Mouse (Mus musculus) kidney, postnatal 14 days (tissue): ENCODE results near the gene Evl.

Experiments used
- DNase-seq: peaks from one replicate; pipeline ENCODE4 v3.0.0; 2022; ENCODE audit warnings: mixed read lengths

The Evl gene

DNA sequence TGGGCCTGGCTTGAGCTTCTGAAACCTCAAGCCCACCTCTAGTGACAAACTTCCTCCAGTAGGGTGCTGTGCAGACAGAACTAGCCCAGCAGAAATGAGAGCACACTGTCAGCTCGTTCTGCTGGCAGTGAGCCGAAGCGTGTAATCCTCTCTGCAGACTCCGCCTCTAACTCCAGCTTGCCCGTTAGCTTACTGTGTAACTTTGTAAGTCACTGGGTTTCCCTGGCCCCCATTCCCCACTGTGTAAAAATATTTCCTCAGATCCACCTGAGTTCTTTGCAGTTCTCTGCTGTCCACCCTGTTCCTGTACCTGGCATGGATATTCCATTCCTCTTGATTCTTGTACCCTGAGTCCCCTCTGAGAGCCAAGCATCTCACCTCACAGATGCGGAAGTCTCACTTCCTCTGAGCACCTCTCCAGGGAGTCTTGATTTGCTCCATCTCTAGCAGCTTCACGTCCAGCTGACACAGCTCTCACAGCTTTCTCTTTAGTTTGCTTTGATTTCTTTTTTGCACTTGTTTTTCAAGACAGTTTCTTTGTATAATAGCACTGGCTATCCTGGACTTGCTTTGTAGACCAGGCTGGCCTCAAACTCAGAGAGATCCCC is 96.6 kb downstream of the Evl start:
- DNase-seq = peak; percentile 83

GRCm38 (mm10) chr12:108653358-108654335 is 99.1 kb downstream of the Evl start:
- DNase-seq = peak; percentile 63

GRCm38 (mm10) chr12:108657350-108657749 is 102.8 kb downstream of the Evl start:
- peak; percentile 63 for DNase-seq

DNA sequence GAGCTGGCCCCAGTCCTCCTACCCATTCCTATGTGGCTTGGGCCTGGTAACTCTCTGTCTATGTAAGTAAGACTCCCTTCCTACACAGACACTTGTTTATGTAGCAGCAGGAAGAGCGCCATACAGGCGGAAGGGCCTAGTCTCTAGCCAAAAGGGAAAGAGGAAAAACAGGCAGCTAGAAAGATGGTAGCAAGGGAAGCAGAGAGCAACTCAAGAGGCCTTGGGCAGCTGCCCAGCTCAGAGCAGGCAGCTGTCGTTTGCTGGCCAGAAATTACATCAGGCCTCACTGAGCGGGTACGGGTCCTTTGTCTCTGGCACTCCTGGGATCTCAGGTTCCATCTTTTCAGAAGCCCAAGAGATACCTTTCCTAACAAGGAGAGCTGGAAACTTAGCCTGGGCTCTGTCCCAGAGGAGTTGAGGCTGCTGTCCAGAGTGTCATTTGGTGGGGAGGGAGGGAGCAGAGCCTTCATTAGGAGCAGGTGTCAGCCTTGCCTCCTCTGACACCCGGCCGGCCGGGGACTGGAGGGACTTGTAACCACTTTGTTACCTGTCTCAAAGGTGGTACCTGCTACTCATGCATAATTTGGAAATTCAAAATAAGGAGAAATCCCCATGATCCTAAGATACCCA is 114.2 kb downstream of the Evl start:
- DNase-seq = no peak

- no peak for DNase-seq
These were observed 117.0 kb downstream of the Evl start for GRCm38 (mm10) chr12:108671541-108671940.

GRCm38 (mm10) chr12:108672908-108673307 is 118.4 kb downstream of the Evl start:
- no peak for DNase-seq

DNA sequence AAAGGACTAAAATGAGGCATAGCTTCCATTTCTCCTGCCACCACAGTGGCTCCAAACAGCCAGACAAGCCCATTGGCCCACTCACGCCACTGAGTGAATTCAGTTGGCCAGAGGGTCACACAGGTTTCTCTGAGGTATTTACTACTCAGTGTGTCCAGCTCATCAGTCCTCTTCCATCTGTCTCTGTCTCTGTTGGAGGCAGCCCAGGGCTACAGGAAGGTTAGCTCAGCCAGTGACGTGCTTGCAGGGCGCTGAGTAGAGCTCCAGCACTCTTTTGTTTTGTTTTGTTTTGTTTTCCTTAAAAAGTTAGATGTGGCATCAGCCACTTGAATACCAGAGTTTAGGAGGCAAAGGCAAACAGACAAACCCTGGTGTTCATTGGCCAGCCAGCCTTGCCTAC is 119.0 kb downstream of the Evl start:
- no peak for DNase-seq

DNA sequence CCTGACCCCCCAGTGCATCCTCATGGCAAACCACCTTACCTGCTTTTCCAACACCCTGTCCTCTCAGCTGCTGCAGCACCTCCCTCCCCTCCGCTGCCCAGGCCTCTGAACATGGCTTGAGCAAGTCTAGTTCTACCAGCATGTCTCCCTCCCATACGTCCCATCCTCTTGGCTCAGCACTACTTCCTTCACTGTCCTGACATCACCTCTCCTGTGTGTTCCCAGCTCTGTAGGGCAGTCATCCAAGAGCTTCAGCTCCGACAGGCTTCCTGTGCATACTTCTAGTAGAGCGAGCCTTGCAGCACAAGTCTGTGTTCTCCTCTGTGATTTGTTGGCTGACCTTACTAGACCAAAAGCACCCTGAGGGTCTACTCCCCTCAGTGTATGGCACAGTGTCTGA is 120.0 kb downstream of the Evl start:
- peak; percentile 83 for DNase-seq

DNA sequence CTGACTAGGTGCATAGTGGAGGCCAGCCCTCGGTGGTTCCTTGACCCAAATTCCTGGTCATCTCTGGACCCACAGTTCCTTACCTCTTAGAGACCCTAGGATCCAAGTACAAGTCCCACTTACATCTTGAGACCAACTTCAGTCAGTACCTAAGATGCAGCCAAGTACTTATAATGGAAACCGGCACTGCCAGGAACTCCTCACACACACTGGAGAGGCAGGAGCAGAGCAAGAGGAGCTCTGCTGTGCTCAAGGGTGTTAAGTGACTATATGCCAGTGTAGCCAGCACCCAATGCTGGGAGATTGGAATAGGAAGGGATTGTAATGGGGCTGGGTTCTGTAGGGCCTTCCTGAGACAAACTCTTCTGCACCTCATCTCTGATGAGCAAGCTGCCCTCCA is 120.4 kb downstream of the Evl start:
- DNase-seq = no peak

GRCm38 (mm10) chr12:108675614-108676401 is 121.3 kb downstream of the Evl start:
- DNase-seq = peak; percentile 81

GRCm38 (mm10) chr12:108677116-108677515 is 122.6 kb downstream of the Evl start:
- no peak for DNase-seq

- no peak for DNase-seq
These were observed 123.8 kb downstream of the Evl start for GRCm38 (mm10) chr12:108678366-108678765.

GRCm38 (mm10) chr12:108680861-108681260 is 126.3 kb downstream of the Evl start:
- no peak for DNase-seq

GRCm38 (mm10) chr12:108682240-108683023 is 127.9 kb downstream of the Evl start:
- DNase-seq = peak; percentile 53

DNA sequence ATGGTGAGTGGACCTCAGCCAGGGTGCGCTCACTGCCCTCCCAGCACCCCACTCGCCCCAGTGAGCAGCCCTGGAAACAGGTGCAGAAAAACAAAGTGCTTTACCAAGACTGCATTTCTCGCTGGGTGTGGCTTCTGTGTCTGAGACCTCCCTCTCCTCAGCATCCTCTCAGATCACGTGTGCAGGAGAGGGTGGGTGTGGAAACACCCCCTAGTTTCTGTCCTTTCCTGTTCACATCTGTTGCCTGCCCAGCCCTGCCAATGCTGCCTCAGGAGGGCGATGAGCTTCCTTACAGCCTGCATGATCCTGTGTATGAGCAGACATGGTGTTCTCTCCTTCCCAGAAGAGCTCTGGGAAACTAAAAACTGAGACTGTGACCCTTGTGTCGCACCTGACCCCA is 131.9 kb downstream of the Evl start:
- peak; percentile 44 for DNase-seq

DNA sequence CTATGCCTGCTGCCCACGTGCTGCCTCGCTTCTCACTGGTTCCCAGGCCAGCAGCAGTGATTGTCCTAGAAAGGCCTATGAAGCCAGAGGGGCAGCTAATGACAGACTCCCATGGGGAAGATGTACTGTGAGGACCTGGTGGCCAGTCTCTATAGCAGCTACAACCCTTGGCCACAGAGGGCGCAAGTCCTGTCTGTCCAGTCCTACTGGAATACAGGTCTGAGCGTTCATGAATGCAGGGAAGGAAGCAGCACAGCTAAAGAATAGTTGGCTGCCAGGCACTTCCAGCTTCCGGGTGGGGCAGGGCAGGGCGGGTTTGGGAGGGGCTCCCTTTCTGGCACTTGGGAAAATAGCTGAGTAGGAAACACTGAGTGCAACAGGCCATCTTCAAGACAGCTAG is 132.4 kb downstream of the Evl start:
- DNase-seq = peak; percentile 53

DNA sequence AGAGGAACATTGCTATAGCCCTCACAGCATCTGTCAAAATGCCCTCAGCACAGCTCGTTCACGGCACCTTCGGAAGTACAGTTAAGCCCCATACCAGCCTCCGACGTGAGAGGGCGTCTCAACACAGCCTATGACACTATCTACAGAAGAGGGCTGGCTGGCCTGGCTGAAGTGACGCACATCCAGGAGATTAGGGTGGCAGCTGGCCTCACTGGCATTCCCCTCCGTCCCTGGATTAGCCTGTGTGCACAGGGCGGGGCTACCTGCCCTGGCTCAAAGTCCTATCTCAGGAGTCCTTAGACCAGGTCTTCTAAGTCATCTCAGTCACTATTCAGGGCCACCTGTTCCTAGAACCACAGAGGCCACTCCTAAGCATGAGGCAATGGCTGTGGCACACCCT is 134.6 kb downstream of the Evl start:
- DNase-seq = no peak

- DNase-seq = no peak
These were observed 136.0 kb downstream of the Evl start for GRCm38 (mm10) chr12:108690529-108690928.

DNA sequence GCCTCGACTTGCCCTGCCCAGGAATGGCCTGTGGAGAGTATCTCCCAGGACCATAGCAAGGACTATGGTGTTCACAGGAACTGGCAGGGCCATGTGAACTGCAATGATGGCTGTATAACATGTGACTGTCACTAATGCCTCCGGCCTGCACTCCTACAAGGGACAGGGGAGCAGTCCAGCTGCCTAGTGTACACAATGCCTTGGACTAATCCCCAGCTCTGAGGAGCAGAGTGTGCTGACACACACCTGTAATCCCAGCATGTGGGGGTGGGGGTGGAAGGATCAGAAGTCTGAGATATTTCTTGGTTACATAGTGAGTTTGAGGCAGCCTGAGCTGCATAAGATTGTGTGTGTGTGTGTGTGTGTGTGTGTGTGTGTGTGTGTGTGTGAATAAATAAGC is 139.1 kb downstream of the Evl start:
- DNase-seq = no peak

DNA sequence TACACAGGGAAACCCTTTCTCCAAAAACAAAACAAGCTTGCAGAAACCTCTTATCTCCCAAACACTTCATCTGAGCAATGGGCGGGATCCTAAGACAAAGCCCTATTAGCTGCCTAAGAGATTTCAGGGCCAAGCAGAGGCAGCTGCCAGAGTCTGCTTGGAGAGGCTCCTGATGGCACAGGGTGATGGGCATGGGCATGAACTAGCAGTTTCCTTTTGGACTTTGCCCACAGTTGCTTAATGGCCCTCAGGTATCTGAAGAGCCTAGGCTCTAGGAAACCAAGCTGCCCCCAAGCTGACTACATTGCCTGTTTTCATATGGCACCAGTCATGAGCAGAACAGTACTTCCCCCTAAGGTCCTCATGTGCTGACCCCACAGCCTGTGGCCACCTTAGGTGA is 139.7 kb downstream of the Evl start:
- DNase-seq = no peak

DNA sequence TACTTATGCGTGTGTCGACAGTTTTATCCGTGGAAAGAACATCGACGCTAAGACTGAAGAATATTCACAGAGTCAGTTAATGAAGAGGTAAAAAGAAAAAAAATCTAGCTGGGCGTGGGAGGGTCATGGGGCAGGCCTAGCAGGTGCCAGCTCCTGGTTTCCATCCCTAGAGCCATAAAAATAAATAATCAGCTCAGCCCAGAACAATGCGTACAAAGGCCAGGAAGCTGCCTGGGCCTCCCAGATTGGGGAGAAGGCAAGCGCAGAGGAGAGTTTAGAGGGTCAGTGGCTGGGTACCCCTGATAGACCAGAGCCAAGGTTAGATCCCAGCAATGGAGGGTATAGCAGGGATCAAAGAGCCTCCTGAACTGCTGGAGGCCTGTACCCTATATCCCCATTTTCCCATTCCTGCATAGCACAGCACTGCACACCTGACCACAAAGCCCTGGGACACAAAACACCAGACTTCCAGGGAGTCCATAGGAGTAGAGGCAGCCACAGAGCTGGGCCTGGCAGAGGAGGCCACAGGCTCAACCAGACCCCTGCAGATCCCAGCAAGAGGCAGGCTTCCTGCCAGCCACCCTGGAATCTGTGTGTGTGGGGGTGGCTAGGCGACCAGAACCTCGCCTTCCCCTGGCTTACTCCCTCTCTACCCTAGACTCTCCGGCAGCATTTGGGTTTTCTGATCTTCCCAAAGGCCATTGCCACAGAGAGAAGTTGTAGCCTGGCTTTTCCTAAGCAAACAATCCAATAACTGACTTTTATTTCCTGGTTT is 144.4 kb downstream of the Evl start:
- DNase-seq = peak; percentile 31
